Mouse (Mus musculus): ENCODE results near the gene Nudt1.

Nudt1 gene

DNA sequence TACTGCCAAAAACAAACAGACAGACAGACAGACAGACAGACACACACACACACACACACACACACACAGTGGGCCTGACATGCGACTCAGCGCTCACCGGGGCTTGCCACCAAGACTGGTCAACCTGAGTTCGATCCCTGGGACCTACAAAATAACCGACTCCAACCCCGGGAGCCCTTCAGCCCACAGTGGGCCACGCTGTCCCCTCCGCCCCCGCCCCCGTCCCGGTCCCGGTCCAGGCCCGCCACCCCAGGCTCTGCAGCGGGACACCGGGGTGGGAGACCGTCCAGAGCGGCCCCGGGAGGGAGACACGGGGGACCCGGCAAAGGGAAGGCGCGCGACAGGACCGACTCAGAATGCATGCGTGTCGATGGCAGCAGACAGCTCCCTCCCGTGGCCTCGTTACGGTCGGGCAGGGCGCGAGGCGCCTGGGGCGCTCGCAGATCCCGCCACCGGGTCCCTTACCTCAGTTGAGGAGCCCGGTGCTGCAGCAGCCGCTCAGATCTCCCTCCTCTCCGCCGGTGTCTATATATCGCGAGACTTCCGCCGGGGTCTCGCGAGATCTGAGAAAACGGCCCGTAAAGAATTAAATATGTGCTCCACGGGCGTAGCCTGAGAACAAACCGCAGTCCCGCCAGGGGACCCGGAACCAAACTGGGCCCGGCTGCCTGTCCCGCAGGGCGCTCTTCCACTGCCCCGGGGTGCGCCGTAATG lies at the start of gene Nudt1, which contains the start of gene Mad1l1:
Gene Nudt1 (plus strand): TSS at position 615 of the 714 bp plus-strand sequence.
Gene Mad1l1 (minus strand): TSS at position 511 of the 714 bp plus-strand sequence.
- in situ Hi-C loops (cut with MboI; ENCODE audit: low pct_unique_long_range_greater_than_20kb in 1 of 2, low sequenced_read_pairs in 2 of 2, unreplicated experiment in 1 of 2) = no loop called here

DNA sequence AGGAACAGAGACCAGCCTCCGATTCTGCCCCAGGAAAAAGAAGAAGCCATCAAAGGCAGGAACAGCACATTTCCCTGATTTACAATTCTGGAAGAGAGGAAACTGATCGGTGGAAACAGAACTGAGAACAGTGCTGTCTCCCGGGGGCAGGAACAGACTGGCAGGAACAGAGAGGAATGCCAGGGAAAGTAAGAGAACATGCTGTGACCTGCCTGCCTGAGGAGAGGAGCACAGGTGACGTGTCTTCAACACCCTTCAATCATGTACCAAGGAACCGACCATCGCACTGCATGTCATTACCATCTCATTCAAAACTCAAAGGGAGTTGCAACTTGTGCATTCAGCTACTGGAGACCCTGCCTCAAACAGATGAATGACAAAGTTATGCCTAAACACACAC lies 44.7 kb upstream of the Nudt1 start:
- in situ Hi-C loops (cut with MboI; ENCODE audit: low pct_unique_long_range_greater_than_20kb in 1 of 2, low sequenced_read_pairs in 2 of 2, unreplicated experiment in 1 of 2) = loop anchor here in 1 of 2 experiments (25.0 kb wide), 1 partner anchor 439 kb away; the partner anchor contains the start of genes Gm26938 and Psmg3

DNA sequence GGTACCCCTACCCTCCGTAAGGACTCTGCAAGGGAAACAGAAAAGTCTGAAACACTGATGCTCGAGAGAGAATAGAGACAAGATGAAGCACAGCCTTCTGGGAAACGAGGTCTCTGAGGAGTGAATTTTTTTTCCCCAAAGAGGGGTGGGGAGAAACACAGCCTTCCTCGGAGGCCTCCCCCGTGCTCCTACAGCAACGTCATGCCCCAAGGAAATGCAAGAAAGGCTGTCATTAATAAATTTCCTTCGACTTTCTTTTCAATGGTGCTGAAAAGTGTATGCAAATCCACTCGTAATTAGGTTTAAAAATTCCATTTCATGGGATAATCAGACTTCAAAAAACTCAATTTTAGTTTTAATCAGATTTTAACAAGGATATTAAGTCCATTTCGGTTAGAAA lies 41.3 kb upstream of the Nudt1 start:
- in situ Hi-C loops (cut with MboI; ENCODE audit: low pct_unique_long_range_greater_than_20kb in 1 of 2, low sequenced_read_pairs in 2 of 2, unreplicated experiment in 1 of 2) = loop anchor here in 1 of 2 experiments (25.0 kb wide), 1 partner anchor 443 kb away; the partner anchor contains the start of genes Gm26938 and Psmg3

- in situ Hi-C loops (cut with MboI; ENCODE audit: low pct_unique_long_range_greater_than_20kb in 1 of 2, low sequenced_read_pairs in 2 of 2, unreplicated experiment in 1 of 2) = loop anchor here in 1 of 2 experiments (25.0 kb wide), 1 partner anchor 445 kb away; the partner anchor contains the start of genes Gm26938 and Psmg3
Observed at GRCm38 (mm10) chr5:140282376-140282775, 39.1 kb upstream of the Nudt1 start.

DNA sequence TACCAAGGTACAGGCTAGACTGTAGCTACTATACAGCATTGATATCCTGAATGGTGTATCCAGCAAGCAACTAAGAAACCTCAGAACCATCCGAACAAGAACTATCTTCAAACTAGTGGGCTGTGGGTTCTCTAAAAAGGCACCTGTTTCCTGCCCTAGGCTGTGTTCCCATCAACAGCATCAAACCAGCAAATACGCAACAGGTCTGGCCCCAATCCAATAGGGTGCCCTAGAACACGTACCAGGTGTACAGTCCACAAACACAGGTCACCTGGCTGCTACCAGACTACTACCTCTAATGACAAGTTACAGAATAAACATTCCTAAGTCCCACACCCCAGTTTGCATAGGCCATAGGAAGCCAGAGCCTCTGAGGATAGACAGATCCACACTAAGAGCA lies 38.6 kb upstream of the Nudt1 start:
- in situ Hi-C loops (cut with MboI; ENCODE audit: low pct_unique_long_range_greater_than_20kb in 1 of 2, low sequenced_read_pairs in 2 of 2, unreplicated experiment in 1 of 2) = loop anchor here in 1 of 2 experiments (25.0 kb wide), 1 partner anchor 446 kb away; the partner anchor contains the start of genes Gm26938 and Psmg3

GRCm38 (mm10) chr5:140284011-140284410 lies 37.4 kb upstream of the Nudt1 start:
- in situ Hi-C loops (cut with MboI; ENCODE audit: low pct_unique_long_range_greater_than_20kb in 1 of 2, low sequenced_read_pairs in 2 of 2, unreplicated experiment in 1 of 2) = loop anchor here in 1 of 2 experiments (25.0 kb wide), 1 partner anchor 447 kb away; the partner anchor contains the start of genes Gm26938 and Psmg3

- in situ Hi-C loops (cut with MboI; ENCODE audit: low pct_unique_long_range_greater_than_20kb in 1 of 2, low sequenced_read_pairs in 2 of 2, unreplicated experiment in 1 of 2) = loop anchor here in 1 of 2 experiments (25.0 kb wide), 1 partner anchor 447 kb away; the partner anchor contains the start of genes Gm26938 and Psmg3
Observed at GRCm38 (mm10) chr5:140284761-140285160, 36.7 kb upstream of the Nudt1 start.

GRCm38 (mm10) chr5:140288287-140288686 lies 33.2 kb upstream of the Nudt1 start:
- in situ Hi-C loops (cut with MboI; ENCODE audit: low pct_unique_long_range_greater_than_20kb in 1 of 2, low sequenced_read_pairs in 2 of 2, unreplicated experiment in 1 of 2) = loop anchor here in 1 of 2 experiments (25.0 kb wide), 1 partner anchor 451 kb away; the partner anchor contains the start of genes Gm26938 and Psmg3

DNA sequence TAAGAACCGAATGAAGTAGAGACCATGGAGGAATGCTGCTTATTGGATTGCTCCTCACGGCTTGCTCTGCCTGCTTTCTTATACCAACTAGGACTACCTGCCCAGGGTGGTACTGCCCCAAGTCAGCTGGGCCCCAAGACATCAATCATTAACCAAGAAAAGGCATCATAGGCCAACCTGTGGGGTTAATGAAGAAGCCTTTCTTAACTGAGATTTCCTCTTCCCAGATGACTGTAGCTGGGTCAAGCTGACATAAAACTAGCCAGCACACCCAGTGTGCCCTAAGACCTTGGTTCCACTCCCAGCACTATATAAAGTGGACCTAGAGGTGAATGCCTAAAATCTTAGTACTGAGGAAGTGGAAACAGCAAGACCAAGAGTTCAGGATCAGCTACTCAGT lies 32.3 kb upstream of the Nudt1 start:
- in situ Hi-C loops (cut with MboI; ENCODE audit: low pct_unique_long_range_greater_than_20kb in 1 of 2, low sequenced_read_pairs in 2 of 2, unreplicated experiment in 1 of 2) = loop anchor here in 1 of 2 experiments (25.0 kb wide), 1 partner anchor 452 kb away; the partner anchor contains the start of genes Gm26938 and Psmg3

DNA sequence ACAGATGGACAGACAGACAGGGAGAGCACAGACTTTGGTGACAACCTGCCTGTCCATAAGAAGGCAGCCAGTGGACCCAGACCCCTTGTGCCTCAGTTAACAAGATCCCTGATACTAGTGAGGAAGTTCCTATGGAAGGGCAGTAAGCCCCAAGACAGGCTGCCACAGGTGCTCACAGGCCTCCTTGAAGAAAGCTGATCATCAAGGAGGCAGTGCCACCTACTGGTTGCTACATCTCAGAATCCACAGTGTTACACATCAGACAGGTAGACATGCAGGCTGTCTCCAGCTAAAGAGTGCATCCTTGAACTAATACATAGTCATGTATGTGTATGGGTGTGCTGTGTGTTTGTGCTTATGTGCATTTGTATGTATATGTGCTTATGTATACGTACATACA lies 29.3 kb upstream of the Nudt1 start:
- in situ Hi-C loops (cut with MboI; ENCODE audit: low pct_unique_long_range_greater_than_20kb in 1 of 2, low sequenced_read_pairs in 2 of 2, unreplicated experiment in 1 of 2) = loop anchor here in 1 of 2 experiments (25.0 kb wide), 1 partner anchor 455 kb away; the partner anchor contains the start of genes Gm26938 and Psmg3

DNA sequence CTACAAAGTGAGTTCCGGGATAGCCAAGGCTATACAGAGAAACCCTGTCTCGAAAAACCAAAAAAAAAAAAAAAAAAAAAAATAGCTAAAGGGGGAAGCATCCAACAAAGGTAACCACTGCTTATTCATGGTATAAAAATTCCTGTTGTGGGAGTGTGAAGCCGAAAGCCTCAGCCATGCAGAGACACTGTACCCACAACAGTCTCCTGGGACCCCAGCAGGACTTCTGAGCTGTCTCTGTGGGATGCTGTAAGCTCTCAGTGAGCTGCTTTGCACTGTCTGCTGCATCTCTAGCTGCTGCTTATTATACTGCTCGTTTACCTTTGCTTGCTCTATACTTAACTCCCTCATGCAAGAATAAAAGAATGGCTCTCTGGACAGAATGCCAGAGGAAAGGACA lies 23.2 kb upstream of the Nudt1 start:
- in situ Hi-C loops (cut with MboI; ENCODE audit: low pct_unique_long_range_greater_than_20kb in 1 of 2, low sequenced_read_pairs in 2 of 2, unreplicated experiment in 1 of 2) = loop anchor here in 1 of 2 experiments (25.0 kb wide), 1 partner anchor 461 kb away; the partner anchor contains the start of genes Gm26938 and Psmg3

- in situ Hi-C loops (cut with MboI; ENCODE audit: low pct_unique_long_range_greater_than_20kb in 1 of 2, low sequenced_read_pairs in 2 of 2, unreplicated experiment in 1 of 2) = no loop called here
Observed at GRCm38 (mm10) chr5:140306016-140306415, 15.4 kb upstream of the Nudt1 start.

GRCm38 (mm10) chr5:140307602-140308001 lies 13.9 kb upstream of the Nudt1 start:
- in situ Hi-C loops (cut with MboI; ENCODE audit: low pct_unique_long_range_greater_than_20kb in 1 of 2, low sequenced_read_pairs in 2 of 2, unreplicated experiment in 1 of 2) = no loop called here

DNA sequence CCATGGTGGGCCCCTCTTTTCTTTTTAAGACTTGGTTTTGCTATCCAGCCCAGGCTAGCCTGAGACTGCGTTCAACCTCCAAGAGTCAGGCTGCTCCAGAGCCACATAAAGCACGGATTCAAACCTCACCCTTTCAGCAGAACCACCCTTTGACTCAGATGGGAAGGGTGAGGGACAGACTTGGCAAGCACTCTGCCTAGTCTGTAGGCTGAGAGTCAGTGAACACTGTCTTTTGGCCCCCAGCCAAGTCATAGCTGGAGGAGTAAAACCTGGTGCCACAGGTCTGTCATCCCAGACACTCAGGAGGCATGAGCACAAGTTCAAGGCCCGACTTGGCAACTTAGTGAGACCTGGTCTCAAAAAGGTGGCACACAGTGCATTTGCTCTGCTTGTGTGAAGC lies 4.7 kb upstream of the Nudt1 start:
- in situ Hi-C loops (cut with MboI; ENCODE audit: low pct_unique_long_range_greater_than_20kb in 1 of 2, low sequenced_read_pairs in 2 of 2, unreplicated experiment in 1 of 2) = no loop called here

DNA sequence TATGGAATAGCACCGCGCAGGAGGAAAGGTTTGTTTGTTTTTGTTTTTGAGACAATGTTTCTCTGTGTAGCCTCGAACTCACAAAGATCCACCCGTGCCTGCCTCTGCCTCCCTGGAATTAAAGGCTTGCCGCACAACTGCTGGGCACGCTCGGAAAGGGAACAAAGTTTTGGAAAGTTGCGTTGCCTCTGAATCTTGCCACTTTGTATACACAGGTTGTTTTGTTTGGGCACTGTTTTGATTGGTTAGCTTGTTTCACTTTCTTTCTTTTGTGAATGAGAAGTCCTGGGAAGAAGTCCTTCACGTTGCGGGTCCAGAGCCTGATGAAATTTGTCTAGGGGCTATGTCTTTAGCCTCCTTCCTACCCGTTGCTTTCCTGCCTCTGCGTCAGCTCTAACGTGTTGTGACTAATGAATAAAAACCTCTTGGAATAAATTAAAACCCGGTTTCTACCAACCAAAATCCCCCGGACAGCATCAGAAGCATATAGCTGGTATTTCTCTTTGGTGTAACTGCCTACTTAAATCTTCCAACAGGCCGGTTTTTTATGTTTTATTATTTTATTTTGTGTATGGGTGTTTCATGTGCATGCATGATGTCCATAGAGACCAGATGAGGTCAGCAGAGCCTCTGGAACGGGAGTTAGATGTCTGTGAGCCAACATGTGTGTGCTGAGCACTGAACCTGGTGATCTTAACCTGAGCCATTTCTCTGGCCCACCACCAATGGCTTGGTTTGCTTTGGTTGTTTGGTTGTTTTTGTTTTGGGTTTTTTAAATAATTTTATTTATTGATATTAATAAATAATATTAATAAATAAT lies 510 bp downstream of the Nudt1 start:
- in situ Hi-C loops (cut with MboI; ENCODE audit: low pct_unique_long_range_greater_than_20kb in 1 of 2, low sequenced_read_pairs in 2 of 2, unreplicated experiment in 1 of 2) = no loop called here

GRCm38 (mm10) chr5:140324058-140324457 lies 2.6 kb downstream of the Nudt1 start:
- in situ Hi-C loops (cut with MboI; ENCODE audit: low pct_unique_long_range_greater_than_20kb in 1 of 2, low sequenced_read_pairs in 2 of 2, unreplicated experiment in 1 of 2) = no loop called here

- in situ Hi-C loops (cut with MboI; ENCODE audit: low pct_unique_long_range_greater_than_20kb in 1 of 2, low sequenced_read_pairs in 2 of 2, unreplicated experiment in 1 of 2) = loop anchor here in 1 of 2 experiments (10.0 kb wide), 1 partner anchor 83 kb away; the partner anchor contains the start of gene Eif3b
Observed at GRCm38 (mm10) chr5:140331615-140332512, 10.4 kb downstream of the Nudt1 start, which contains the start of gene Mrm2. Gene Mrm2, minus strand, starts transcription at chr5:140331898.
